Mouse (Mus musculus): ENCODE data around the gene Glb1l3. TPM values are rescaled to one million over a fixed set of nuclear protein-coding genes. Genes with fewer than 3 reads are reported as not detected.
"Not testable (repeated sequence)": the region's sequence is repeated elsewhere in the genome, so short reads cannot be mapped to it uniquely, and the experiment has no call there.

Glb1l3 gene
- not detected for total RNA-seq (2021)
- long read RNA-seq, experiment 1 = 0 reads
- long read RNA-seq, experiment 2 = 0 reads

- DNase-seq (ENCODE audit: low spot score in 2 of 2) = no peak
- intact Hi-C loops (cut with DNase I) = no loop called here
These were observed at the start of gene Glb1l3 for GRCm38 (mm10) chr9:26860751-26861150. Glb1l3 (minus strand) TSS chr9:26860890.

GRCm38 (mm10) chr9:26869856-26870255, 9.2 kb upstream of the Glb1l3 start:
- DNase-seq (ENCODE audit: low spot score in 2 of 2); intact Hi-C loops (cut with DNase I): not testable (repeated sequence)

DNA sequence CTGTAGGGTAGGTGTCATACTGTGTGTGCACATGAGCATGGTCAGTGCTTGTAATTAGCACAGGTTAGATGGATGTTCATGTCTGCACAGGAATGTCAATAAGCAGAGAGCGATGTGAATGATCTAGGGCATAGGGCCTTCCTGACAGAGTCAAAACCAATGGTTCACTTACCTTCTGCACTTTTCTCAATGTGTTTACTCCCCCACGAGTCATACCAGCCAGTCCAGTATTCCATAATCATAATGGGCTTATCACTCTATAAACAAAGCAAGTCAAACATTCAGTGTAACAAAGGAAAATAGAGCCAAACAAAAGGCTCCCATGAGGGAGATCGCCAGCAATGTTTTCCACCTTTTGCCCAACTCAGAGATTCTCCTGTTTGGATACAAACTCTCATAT, 29.6 kb downstream of the Glb1l3 start:
- intact Hi-C loops (cut with DNase I) = no loop called here
- DNase-seq (ENCODE audit: low spot score in 2 of 2) = no peak

- intact Hi-C loops (cut with DNase I) = no loop called here
- no peak for DNase-seq (ENCODE audit: low spot score in 2 of 2)
These were observed 40.7 kb downstream of the Glb1l3 start for GRCm38 (mm10) chr9:26819942-26820341.

GRCm38 (mm10) chr9:26808735-26809134, 52.0 kb downstream of the Glb1l3 start:
- intact Hi-C loops (cut with DNase I) = no loop called here
- no peak for DNase-seq (ENCODE audit: low spot score in 2 of 2)

- intact Hi-C loops (cut with DNase I) = no loop called here
- DNase-seq (ENCODE audit: low spot score in 2 of 2) = peak; percentile 84 to 92
These were observed 54.6 kb downstream of the Glb1l3 start, which contains the start of gene Glb1l2 for GRCm38 (mm10) chr9:26805935-26806666. Glb1l2 (minus strand) TSS chr9:26806468.

DNA sequence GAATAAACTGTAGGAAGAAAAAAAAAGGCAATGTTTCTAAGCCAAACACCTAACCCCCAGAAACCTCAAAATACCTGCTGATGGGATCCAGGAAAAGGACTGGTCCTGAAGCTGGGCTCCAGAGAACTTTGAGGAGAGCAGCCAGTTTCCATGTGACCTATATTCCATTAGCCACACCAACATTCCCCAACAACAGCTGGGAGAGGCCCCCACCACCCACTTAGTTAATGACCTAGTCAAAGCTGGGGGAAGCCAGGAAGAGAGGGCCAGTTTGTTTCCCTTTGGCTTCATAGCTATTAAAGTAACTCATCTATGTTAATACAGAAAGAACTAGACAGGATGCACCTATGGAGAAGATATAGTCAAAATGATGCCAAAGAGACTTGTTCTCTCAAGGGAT, 56.4 kb downstream of the Glb1l3 start:
- intact Hi-C loops (cut with DNase I) = no loop called here
- no peak for DNase-seq (ENCODE audit: low spot score in 2 of 2)

- no peak for DNase-seq (ENCODE audit: low spot score in 2 of 2)
- intact Hi-C loops (cut with DNase I) = no loop called here
These were observed 60.3 kb downstream of the Glb1l3 start for GRCm38 (mm10) chr9:26800357-26800756.

- no peak for DNase-seq (ENCODE audit: low spot score in 2 of 2)
- intact Hi-C loops (cut with DNase I) = no loop called here
These were observed 62.0 kb downstream of the Glb1l3 start for GRCm38 (mm10) chr9:26798731-26799130.

GRCm38 (mm10) chr9:26798205-26798604, 62.5 kb downstream of the Glb1l3 start:
- intact Hi-C loops (cut with DNase I) = no loop called here

GRCm38 (mm10) chr9:26792829-26793228, 67.9 kb downstream of the Glb1l3 start:
- DNase-seq (ENCODE audit: low spot score in 2 of 2) = no peak
- intact Hi-C loops (cut with DNase I) = no loop called here

More at GRCm38 (mm10) chr9:26798205-26798604, 62.5 kb downstream of the Glb1l3 start:
- DNase-seq (ENCODE audit: low spot score in 2 of 2) = no peak

- intact Hi-C loops (cut with DNase I) = no loop called here
- no peak for DNase-seq (ENCODE audit: low spot score in 2 of 2)
These were observed 77.2 kb downstream of the Glb1l3 start for GRCm38 (mm10) chr9:26783414-26783975.

GRCm38 (mm10) chr9:26778421-26778820, 82.3 kb downstream of the Glb1l3 start:
- DNase-seq (ENCODE audit: low spot score in 2 of 2) = no peak
- intact Hi-C loops (cut with DNase I) = no loop called here

DNA sequence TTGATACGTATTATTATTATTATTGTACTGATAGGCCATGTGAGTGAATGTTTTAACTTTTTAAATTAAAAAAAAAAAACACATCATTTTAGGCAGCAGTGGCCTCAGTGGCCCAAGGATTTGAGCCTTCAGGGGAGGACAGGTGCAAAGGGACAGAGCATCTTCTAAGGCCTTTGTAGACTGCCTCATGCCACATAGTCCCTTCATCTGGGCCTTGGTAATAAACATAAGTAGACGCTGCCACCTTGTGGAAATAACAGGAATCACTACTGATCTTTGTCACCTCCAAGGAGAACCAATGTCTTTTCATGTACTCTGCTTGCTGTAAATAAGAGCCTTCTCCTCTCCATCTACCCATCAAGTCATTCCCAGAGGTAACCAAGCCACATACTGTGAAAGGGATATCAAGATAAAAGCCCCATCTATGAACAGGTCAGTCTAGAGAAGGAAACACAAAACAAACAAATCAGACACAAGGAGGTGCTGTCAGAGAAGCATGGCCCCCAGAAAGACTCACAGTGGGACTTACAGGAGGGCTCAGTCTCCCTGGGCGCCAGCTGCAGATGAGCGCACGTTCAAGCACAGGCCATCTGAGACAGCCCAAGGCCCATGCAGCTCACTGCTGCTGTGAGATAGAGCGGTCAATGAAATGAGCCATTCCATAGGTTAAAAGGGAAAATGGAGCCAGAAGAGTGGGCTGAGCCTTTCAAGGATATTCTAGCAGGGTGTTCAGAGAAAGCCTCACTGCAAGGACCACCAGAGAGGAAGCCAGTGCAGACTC, 84.4 kb downstream of the Glb1l3 start:
- intact Hi-C loops (cut with DNase I) = loop anchor here (1.0 to 2.0 kb wide), 2 partner anchors 1083 to 1120 kb away; no protein-coding TSS in a partner anchor
- DNase-seq (ENCODE audit: low spot score in 2 of 2) = peak; percentile 78 to 80

- intact Hi-C loops (cut with DNase I) = loop anchor here (1.0 to 2.0 kb wide), 2 partner anchors 1082 to 1119 kb away; no protein-coding TSS in a partner anchor
- no peak for DNase-seq (ENCODE audit: low spot score in 2 of 2)
These were observed 85.0 kb downstream of the Glb1l3 start for GRCm38 (mm10) chr9:26775700-26776099.

- DNase-seq (ENCODE audit: low spot score in 2 of 2) = no peak
- intact Hi-C loops (cut with DNase I) = loop anchor here (10.0 kb wide), 1 partner anchor 643 kb away; no protein-coding TSS in a partner anchor
These were observed 92.5 kb downstream of the Glb1l3 start for GRCm38 (mm10) chr9:26768181-26768580.

Data from left cerebral cortex, postnatal 14 days (tissue).